Mouse (Mus musculus): ENCODE data around the gene Gm14409.
"Not testable (repeated sequence)": the region's sequence is repeated elsewhere in the genome, so short reads cannot be mapped to it uniquely, and the experiment has no call there.

Gene Gm14409

GRCm38 (mm10) chr2:177266936-177267335, at the start of gene Gm14409:
TSS of gene Gm14409 (minus strand) at chr2:177267036.
- not testable (repeated sequence) for DNase-seq

- not testable (repeated sequence) for DNase-seq
Observed at GRCm38 (mm10) chr2:177309627-177310026, 42.8 kb upstream of the Gm14409 start.

GRCm38 (mm10) chr2:177304980-177305379, 38.1 kb upstream of the Gm14409 start:
- not testable (repeated sequence) for DNase-seq

- DNase-seq: not testable (repeated sequence)
Observed at GRCm38 (mm10) chr2:177283701-177284100, 16.9 kb upstream of the Gm14409 start.

- not testable (repeated sequence) for DNase-seq
Observed at GRCm38 (mm10) chr2:177277754-177278153, 10.9 kb upstream of the Gm14409 start.

- DNase-seq: not testable (repeated sequence)
Observed at GRCm38 (mm10) chr2:177272237-177272636, 5.4 kb upstream of the Gm14409 start.

- DNase-seq: not testable (repeated sequence)
Observed at GRCm38 (mm10) chr2:177247449-177247848, 19.4 kb downstream of the Gm14409 start.

GRCm38 (mm10) chr2:177230461-177230860, 36.4 kb downstream of the Gm14409 start:
- DNase-seq: not testable (repeated sequence)

Measured in cerebellum, adult 11 months (tissue).